Mouse (Mus musculus) G1E (cell line): ENCODE measurements around the gene Gm42674.

Source experiments
- CTCF ChIP-seq: IDR thresholded peaks from 2 replicates; pipeline ENCODE4 v1.5.1; 2012; ENCODE audit warnings: low read depth, low read length, inconsistent platforms, mixed read lengths
- GATA1 ChIP-seq: IDR thresholded peaks from 2 replicates; pipeline ENCODE4 v1.6.1; 2012; ENCODE audit warnings: borderline replicate concordance, low read length, inconsistent platforms, mixed read lengths
- GATA2 ChIP-seq: IDR thresholded peaks from 2 replicates; pipeline ENCODE4 v1.6.1; 2012; ENCODE audit warnings: low read depth, low read length, inconsistent platforms, borderline replicate concordance
- POLR2AphosphoS5 ChIP-seq: IDR thresholded peaks from 2 replicates; pipeline ENCODE4 v1.6.1; 2012; ENCODE audit warnings: low read depth, low read length, inconsistent platforms; ENCODE audit not compliant: insufficient replicate concordance
- TAL1 ChIP-seq: conservative IDR thresholded peaks from 2 replicates; pipeline ENCODE4 v1.6.1; 2012; ENCODE audit warnings: low read depth, low read length, inconsistent platforms, mixed read lengths

- TF ChIP-seq CTCF: no peak
- no peak for TF ChIP-seq GATA1
- no peak for TF ChIP-seq TAL1
- TF ChIP-seq POLR2AphosphoS5: no peak
- no peak for TF ChIP-seq GATA2
Measured at GRCm38 (mm10) chr3:90640981-90641380, 39.3 kb downstream of the Gm42674 start.
